Comparison of ENCODE assay signal across 8 mouse cellular contexts in the genomic region with DNA sequence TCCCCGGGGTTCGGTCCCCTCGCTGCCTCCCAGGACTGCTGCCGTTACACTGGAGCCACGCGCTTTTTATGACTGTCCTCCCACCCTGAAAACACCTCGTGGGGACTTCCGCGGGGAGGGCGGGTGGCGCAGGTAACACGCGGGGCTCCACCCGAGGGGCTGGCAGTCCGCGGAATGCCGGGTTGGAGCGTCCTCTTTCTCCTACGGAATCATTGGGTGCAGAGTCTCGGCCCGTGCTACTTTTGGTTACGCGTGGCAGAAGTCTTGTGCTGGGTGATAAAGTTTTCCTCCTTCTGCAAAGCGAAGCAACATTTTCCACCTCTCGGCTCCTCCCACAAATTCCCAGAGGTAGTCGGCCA. TPM values are rescaled to one million over a fixed set of nuclear protein-coding genes. Genes with fewer than 3 reads are reported as not detected.
A peak's percentile ranks its signal among the peaks of the same experiment; 100 is the strongest.
DNase-seq lines count a peak whose midpoint lies in the region; ATAC-seq and TF ChIP-seq lines count a peak whose summit lies in the region.

No protein-coding gene starts in this region.

- no peak for DNase-seq in kidney, adult 2 months
- DNase-seq in kidney, postnatal 36 days: no peak
- DNase-seq in CH12.LX (ENCODE audit: extremely low read depth): no peak
- DNase-seq in forebrain, embryonic 10.5 days (ENCODE audit: extremely low spot score, low spot score): no peak

- no peaks in the 10 kb centered on the region for H3K79me2 ChIP-seq in CH12.LX (replicated peaks; ENCODE audit: control insufficient read depth, extremely low read depth, insufficient read depth, poor library complexity, severe bottlenecking)

- no peak for TF ChIP-seq POLR2A in kidney, adult 2 months (IDR thresholded peaks at IDR 0.05; ENCODE audit: low read depth, low read length)
- no peak for TF ChIP-seq POLR2A in CH12.LX (IDR thresholded peaks at IDR 0.05; ENCODE audit: low read depth, low read length)

- peak overlapping the region; percentile 54 for H3K4me3 ChIP-seq in kidney, adult 2 months (ENCODE audit: insufficient read depth, low read depth, low read length)
- peak overlapping the region; percentile 34 to 69 (median 58) for H3K4me3 ChIP-seq in CH12.LX (replicated peaks in 1 of 3; ENCODE audit: low read depth in 2 of 3, low read length in 2 of 3, poor library complexity in 1 of 3)
- peak overlapping the region; percentile 69 for H3K4me3 ChIP-seq in forebrain, embryonic 10.5 days
- peak overlapping the region; percentile 66 for H3K4me3 ChIP-seq in intestine, embryonic 15.5 days (replicated peaks)
- H3K4me3 ChIP-seq in midbrain, embryonic 13.5 days (replicated peaks): peak overlapping the region; percentile 58

- H3K9me3 ChIP-seq in CH12.LX (replicated peaks; ENCODE audit: low read length): no peaks in the 10 kb centered on the region
- H3K9me3 ChIP-seq in forebrain, embryonic 10.5 days: no peaks in the 10 kb centered on the region
- H3K9me3 ChIP-seq in intestine, embryonic 15.5 days: no peaks in the 10 kb centered on the region
- no peaks in the 10 kb centered on the region for H3K9me3 ChIP-seq in midbrain, embryonic 13.5 days

- under 1% methylated on average over 26 of the region's 26 CpGs for WGBS in kidney, adult 2 months
- WGBS in forebrain, embryonic 10.5 days: under 1% methylated on average over 26 of the region's 26 CpGs
- WGBS in intestine, embryonic 15.5 days: 1% methylated on average over 26 of the region's 26 CpGs
- under 1% methylated on average over 26 of the region's 26 CpGs for WGBS in midbrain, embryonic 13.5 days

- H3K9ac ChIP-seq in CH12.LX (ENCODE audit: insufficient read depth, low read depth): peak overlapping the region; percentile 54
- peak overlapping the region; percentile 62 for H3K9ac ChIP-seq in intestine, embryonic 15.5 days
- H3K9ac ChIP-seq in midbrain, embryonic 13.5 days (replicated peaks): peak overlapping the region; percentile 57

- no peaks in the 10 kb centered on the region for H3K27me3 ChIP-seq in kidney, adult 2 months (replicated peaks; ENCODE audit: control insufficient read depth, insufficient read depth, low read length)
- H3K27me3 ChIP-seq in CH12.LX (replicated peaks): no peaks in the 10 kb centered on the region
- peaks cover 74% of the 10 kb centered on the region for H3K27me3 ChIP-seq in forebrain, embryonic 10.5 days (ENCODE audit: poor library complexity, severe bottlenecking)
- peaks cover 9% of the 10 kb centered on the region for H3K27me3 ChIP-seq in intestine, embryonic 15.5 days (replicated peaks)
- peaks cover 55% of the 10 kb centered on the region for H3K27me3 ChIP-seq in midbrain, embryonic 13.5 days

- peak overlapping the region; percentile 81 for H3K27ac ChIP-seq in kidney, adult 2 months (ENCODE audit: insufficient read depth, low read depth, low read length)
- no peak overlapping the region for H3K27ac ChIP-seq in CH12.LX (ENCODE audit: insufficient read depth, low read depth)
- H3K27ac ChIP-seq in forebrain, embryonic 10.5 days: 0 out of 2 replicates have a peak overlapping the region, but pooled peaks have one; percentile 56
- peak overlapping the region; percentile 79 for H3K27ac ChIP-seq in intestine, embryonic 15.5 days
- no peak overlapping the region for H3K27ac ChIP-seq in midbrain, embryonic 13.5 days

- peaks cover 8% of the 10 kb centered on the region; the same call in 1 of the 2 replicates for H3K4me1 ChIP-seq in kidney, adult 2 months (ENCODE audit: control insufficient read depth, insufficient read depth, low read length)
- H3K4me1 ChIP-seq in CH12.LX (ENCODE audit: control insufficient read depth in 1 of 2, insufficient read depth in 2 of 2): peaks cover 7 to 38% of the 10 kb centered on the region in 2 experiments; a peak in 3 of 4 replicates
- H3K4me1 ChIP-seq in forebrain, embryonic 10.5 days: peaks cover 27% of the 10 kb centered on the region
- peaks cover 8% of the 10 kb centered on the region; the same call in 1 of the 2 replicates for H3K4me1 ChIP-seq in intestine, embryonic 15.5 days (replicated peaks)
- peaks cover 25% of the 10 kb centered on the region for H3K4me1 ChIP-seq in midbrain, embryonic 13.5 days (replicated peaks)

- no peak for TF ChIP-seq EP300 in CH12.LX (IDR thresholded peaks at IDR 0.05; ENCODE audit: low read length)

- no peak for TF ChIP-seq CTCF in kidney, adult 2 months (conservative IDR thresholded peaks at IDR 0.05; ENCODE audit: insufficient read depth, insufficient read length, low read depth, low read length)
- TF ChIP-seq CTCF in CH12.LX (conservative IDR thresholded peaks at IDR 0.05 in 1 of 2, IDR thresholded peaks at IDR 0.05 in 1 of 2; ENCODE audit: low read depth in 2 of 2, low read length in 2 of 2): no peak

- dilution Hi-C loops in CH12.LX (cut with MboI; ENCODE audit: extremely low pct_ligation_motif_present, extremely low pct_unique_long_range_greater_than_20kb, low sequenced_read_pairs): no loop called here

- H3K4me2 ChIP-seq in CH12.LX (ENCODE audit: insufficient read depth, low read depth, poor library complexity, severe bottlenecking): peak overlapping the region; percentile 73
- peak overlapping the region; percentile 99 for H3K4me2 ChIP-seq in intestine, embryonic 15.5 days (replicated peaks)
- peak overlapping the region; percentile 98 for H3K4me2 ChIP-seq in midbrain, embryonic 13.5 days (replicated peaks)

- in situ Hi-C loops in CH12.LX (cut with MboI; ENCODE audit: low pct_ligation_motif_present, low pct_unique_long_range_greater_than_20kb, low sequenced_read_pairs): no loop called here

- ATAC-seq in intestine, embryonic 15.5 days: peak; percentile 19
- no peak for ATAC-seq in midbrain, embryonic 13.5 days
- no peak for ATAC-seq in monocyte, adult 5-6 weeks (replicated peaks; ENCODE audit: insufficient number of reproducible peaks, low FRiP score, low TSS enrichment, poor library complexity, severe bottlenecking)
- ATAC-seq in megakaryocyte-erythroid progenitor cell, adult 5-6 weeks (replicated peaks; ENCODE audit: low FRiP score, low TSS enrichment, poor library complexity, severe bottlenecking): no peak

- H3K36me3 ChIP-seq in kidney, adult 2 months (ENCODE audit: control insufficient read depth, insufficient read depth, low read length): no peaks in the 10 kb centered on the region
- H3K36me3 ChIP-seq in CH12.LX (replicated peaks in 1 of 2; ENCODE audit: control insufficient read depth in 1 of 2, insufficient read depth in 1 of 2, low read length in 1 of 2): peaks cover 0 to 19% of the 10 kb centered on the region in 2 experiments
- no peaks in the 10 kb centered on the region for H3K36me3 ChIP-seq in forebrain, embryonic 10.5 days (replicated peaks)
- no peaks in the 10 kb centered on the region for H3K36me3 ChIP-seq in intestine, embryonic 15.5 days
- no peaks in the 10 kb centered on the region for H3K36me3 ChIP-seq in midbrain, embryonic 13.5 days

- no peak for TF ChIP-seq RAD21 in CH12.LX (IDR thresholded peaks at IDR 0.05; ENCODE audit: low read depth, low read length)

TF ChIP-seq in CH12.LX, 34 proteins besides CTCF, POLR2A, EP300 and RAD21:
- TF ChIP-seq MAX (IDR thresholded peaks at IDR 0.05; ENCODE audit: low read length) (0 out of 2 replicates have a peak, but pooled peaks have one; percentile 9), MYC (IDR thresholded peaks at IDR 0.05; ENCODE audit: low read depth, low read length) (no peak), BHLHE40 (IDR thresholded peaks at IDR 0.05; ENCODE audit: low read depth, low read length) (peak; percentile 67)

RNA-seq across cellular contexts. Expression of a gene that starts 0.3 kb away (rescaled TPM):
- 29.5 and 36.8 TPM in 2 replicates for polyA plus RNA-seq in kidney, adult 2 months (2012; rRNA removed)
- 4.6 and 5.9 TPM in 2 replicates for total RNA-seq in CH12.LX (2012; rRNA removed)
- total RNA-seq in CH12.LX (2014; rRNA removed): 8.8 and 10.0 TPM in 2 replicates
- polyA plus RNA-seq in CH12.LX (2012; ENCODE audit: insufficient read length, low read depth): 21.2 and 21.6 TPM in 2 replicates
- 45.0 and 48.4 TPM in 2 replicates for polyA plus RNA-seq in forebrain, embryonic 10.5 days (2016; fragmentation: Nextera tagmentation; extraction: Ambion mirVana)
- 52.2 and 52.3 TPM in 2 replicates for polyA plus RNA-seq in intestine, embryonic 15.5 days (2015; fragmentation: Nextera tagmentation; extraction: Ambion mirVana)
- polyA plus RNA-seq in midbrain, embryonic 13.5 days (2015; fragmentation: Nextera tagmentation; extraction: Ambion mirVana): 74.5 and 76.9 TPM in 2 replicates
- 38.4 to 61.0 TPM (median 57.7 TPM) in 3 replicates for total RNA-seq in monocyte, adult 5-6 weeks (2017)
- total RNA-seq in megakaryocyte-erythroid progenitor cell, adult 5-6 weeks (2014; fragmentation: Nextera tagmentation): 6.9 and 9.3 TPM in 2 replicates
- total RNA-seq in megakaryocyte-erythroid progenitor cell, adult 5-6 weeks (2017): 9.1 and 13.3 TPM in 2 replicates

Comparison
In these comparisons a context has a peak if more than half of its experiments do, and no peak if none do; other contexts are left out.
1. H3K27ac ChIP-seq: peak in kidney, adult 2 months (single experiment), forebrain, embryonic 10.5 days (single experiment) and intestine, embryonic 15.5 days (single experiment); none in CH12.LX (single experiment) and midbrain, embryonic 13.5 days (single experiment).
2. Peak in every context shown above with its lines, with median percentiles within 50 percentile points of each other: H3K4me3 ChIP-seq, H3K4me2 ChIP-seq and H3K9ac ChIP-seq.